Mouse (Mus musculus) embryo, embryonic 10.5 days (tissue): Measurements from ENCODE around the gene Vav3.
A peak's percentile ranks its signal among the peaks of the same experiment; 100 is the strongest.

Experiments
- DNase-seq: peaks from one replicate; pipeline ENCODE4 v3.0.0-alpha.2; 2015; ENCODE audit warnings: low spot score

Vav3 gene

GRCm38 (mm10) chr3:109509784-109510183 is 169.3 kb downstream of the Vav3 start:
- DNase-seq: no peak

GRCm38 (mm10) chr3:109511849-109512248 is 171.4 kb downstream of the Vav3 start:
- no peak for DNase-seq

GRCm38 (mm10) chr3:109515479-109515878 is 175.0 kb downstream of the Vav3 start:
- DNase-seq: no peak

DNA sequence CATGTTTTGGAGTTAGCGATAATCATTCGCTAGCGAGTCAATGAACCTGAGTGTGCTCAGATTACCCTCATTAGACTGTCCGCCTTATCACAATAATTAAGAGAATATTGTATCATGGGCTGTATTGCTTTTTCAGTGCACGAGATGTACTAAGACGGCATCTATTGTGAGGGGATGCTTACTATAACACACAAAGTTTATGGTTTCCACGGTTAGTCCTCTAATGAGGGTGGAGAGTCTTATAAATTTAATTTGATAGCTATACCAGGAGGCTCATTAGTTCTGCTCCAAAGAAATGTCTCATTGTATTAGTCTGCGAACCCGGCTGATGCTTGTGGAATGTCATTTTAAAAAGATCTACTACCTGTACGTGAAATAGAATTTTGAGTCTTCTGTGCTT is 175.9 kb downstream of the Vav3 start:
- DNase-seq: no peak

- no peak for DNase-seq
These were observed 181.7 kb downstream of the Vav3 start for GRCm38 (mm10) chr3:109522115-109522514.

GRCm38 (mm10) chr3:109525825-109526224 is 185.4 kb downstream of the Vav3 start:
- DNase-seq: no peak

GRCm38 (mm10) chr3:109526246-109526645 is 185.8 kb downstream of the Vav3 start:
- DNase-seq: peak; percentile 96

- DNase-seq: no peak
These were observed 186.2 kb downstream of the Vav3 start for GRCm38 (mm10) chr3:109526651-109527050.

GRCm38 (mm10) chr3:109528688-109529087 is 188.2 kb downstream of the Vav3 start:
- peak; percentile 29 for DNase-seq

GRCm38 (mm10) chr3:109537686-109538085 is 197.2 kb downstream of the Vav3 start:
- no peak for DNase-seq

DNA sequence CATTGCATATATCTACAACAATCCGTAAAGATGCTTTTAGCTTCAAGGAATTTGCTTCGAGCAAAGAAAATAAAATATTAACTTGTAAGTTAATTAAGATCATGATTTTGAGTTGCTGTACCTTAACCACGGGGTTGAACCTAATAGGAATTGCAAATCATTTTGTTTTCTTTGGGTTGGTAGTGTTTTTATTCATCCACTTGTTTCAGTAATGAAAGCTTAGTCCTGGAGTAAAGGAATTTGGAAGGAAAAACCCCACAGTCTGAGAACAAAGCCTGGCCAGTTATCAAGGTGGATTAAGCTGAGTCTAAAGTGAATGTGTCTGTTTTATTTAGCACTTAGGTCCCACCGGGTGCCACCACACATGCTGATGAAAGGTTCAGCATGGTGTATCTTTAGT is 199.6 kb downstream of the Vav3 start:
- no peak for DNase-seq

- peak; percentile 22 for DNase-seq
These were observed 204.2 kb downstream of the Vav3 start for GRCm38 (mm10) chr3:109544476-109545221.

GRCm38 (mm10) chr3:109557329-109557728 is 216.9 kb downstream of the Vav3 start:
- DNase-seq: no peak

- DNase-seq: peak; percentile 82
These were observed 220.8 kb downstream of the Vav3 start for GRCm38 (mm10) chr3:109561295-109561694.

- DNase-seq: no peak
These were observed 221.3 kb downstream of the Vav3 start for GRCm38 (mm10) chr3:109561776-109562175.

DNA sequence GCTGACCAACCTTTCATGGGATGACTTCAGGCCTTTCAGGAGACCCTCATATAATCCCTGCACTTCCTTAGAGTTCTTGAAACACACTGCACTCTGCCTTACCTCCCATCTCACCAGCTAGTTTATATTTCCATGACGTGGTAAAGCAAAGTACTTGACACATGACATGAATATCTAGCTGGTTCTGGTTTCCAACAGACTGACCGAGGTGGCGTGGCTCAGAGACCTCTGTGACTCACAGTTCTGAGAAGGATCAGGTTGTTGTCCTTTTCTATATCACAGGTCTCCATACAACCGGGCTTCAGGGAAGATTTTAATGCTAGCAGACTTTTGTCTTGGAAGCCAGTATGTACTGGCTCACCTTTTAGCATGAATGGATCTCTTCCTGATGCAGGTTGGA is 221.8 kb downstream of the Vav3 start:
- DNase-seq: no peak

- DNase-seq: no peak
These were observed 224.0 kb downstream of the Vav3 start for GRCm38 (mm10) chr3:109564443-109564842.

DNA sequence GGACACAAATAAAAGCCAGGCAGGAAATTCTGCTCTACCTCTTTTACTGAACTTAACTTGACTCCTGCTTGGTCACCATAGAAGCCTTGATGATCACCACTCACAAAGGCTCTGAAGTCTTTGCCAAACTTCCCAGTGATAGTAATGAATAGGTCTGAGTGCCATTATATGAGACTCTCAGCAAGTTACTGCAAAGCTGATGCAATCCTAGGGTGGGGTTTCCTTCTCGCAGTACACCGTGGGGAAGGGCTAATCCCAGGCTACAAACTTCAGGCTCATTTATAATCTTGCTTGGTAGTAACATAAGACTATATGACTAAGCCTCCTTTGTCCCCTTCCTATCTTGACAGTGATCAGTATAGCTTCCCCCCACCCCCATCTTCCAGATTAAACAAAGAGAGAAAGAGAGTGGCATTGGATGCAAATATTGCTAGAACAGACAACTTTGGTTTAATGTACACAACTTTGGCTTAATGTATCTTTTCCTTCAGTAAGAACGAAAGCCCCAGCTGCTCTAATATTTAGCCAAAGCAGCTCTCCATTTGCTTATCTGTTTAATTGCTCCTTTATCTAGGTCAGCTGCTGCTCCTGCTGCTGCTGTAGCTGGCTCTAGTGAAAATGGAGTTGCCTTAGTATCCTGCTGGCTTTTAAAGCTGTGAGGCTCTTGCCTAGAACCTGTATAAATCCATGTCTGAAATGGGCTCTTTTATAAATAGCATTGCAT is 228.3 kb downstream of the Vav3 start:
- DNase-seq: no peak

DNA sequence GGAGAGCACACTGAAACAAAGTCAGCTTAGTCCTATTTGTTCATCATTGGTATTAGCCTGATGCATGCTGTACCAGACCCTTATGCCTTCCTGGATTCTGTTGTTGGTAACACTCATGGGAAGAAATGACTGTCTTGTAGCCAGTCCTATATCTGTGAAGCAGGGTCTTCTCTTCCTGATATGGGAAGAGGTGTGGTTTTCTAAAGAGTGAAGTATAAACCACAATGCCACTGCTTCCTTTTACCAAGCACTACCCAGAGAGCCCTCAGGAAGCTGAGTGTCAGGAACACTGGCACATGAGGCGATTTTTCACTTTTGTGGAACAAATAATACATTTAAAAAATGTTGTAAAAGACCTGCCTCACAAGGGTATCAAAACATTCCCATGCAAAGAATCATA is 231.0 kb downstream of the Vav3 start:
- no peak for DNase-seq

DNA sequence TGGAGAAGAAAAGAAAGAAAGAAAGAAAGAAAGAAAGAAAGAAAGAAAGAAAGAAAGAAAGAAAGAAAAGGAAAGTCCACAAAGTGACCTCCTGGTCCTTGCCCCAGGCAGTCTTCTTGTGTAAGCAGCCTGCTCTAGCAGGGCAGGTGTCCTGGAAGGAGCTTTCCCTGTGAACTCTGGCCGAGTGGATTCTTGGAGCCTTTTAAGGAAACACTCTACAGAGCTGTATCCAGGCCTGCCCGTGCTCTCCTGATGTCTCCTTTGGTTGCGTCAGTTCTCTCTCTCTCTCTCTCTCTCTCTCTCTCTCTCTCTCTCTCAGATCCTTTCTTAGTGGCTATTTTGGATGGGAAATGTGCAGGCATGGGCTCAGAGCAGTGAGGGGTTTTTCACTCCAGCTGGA is 232.4 kb downstream of the Vav3 start:
- DNase-seq: no peak

GRCm38 (mm10) chr3:109573549-109574146 is 233.2 kb downstream of the Vav3 start:
- no peak for DNase-seq

GRCm38 (mm10) chr3:109574161-109574560 is 233.7 kb downstream of the Vav3 start:
- no peak for DNase-seq

- DNase-seq: no peak
These were observed 237.9 kb downstream of the Vav3 start for GRCm38 (mm10) chr3:109578347-109578746.
